Mouse (Mus musculus) ES-E14 (cell line): ENCODE results near the gene Tarsl2. TPM values are rescaled to one million over a fixed set of nuclear protein-coding genes. Genes with fewer than 3 reads are reported as not detected.
A peak's percentile ranks its signal among the peaks of the same experiment; 100 is the strongest.

Experiments
- DNase-seq: peaks from one replicate; pipeline ENCODE4 v3.0.0-alpha.2; 2013; ENCODE audit warnings: low read depth, low spot score
- H3K27ac ChIP-seq: 2 replicates; pipeline ENCODE4 v1.5.1; 2012; ENCODE audit warnings: low read depth, mild to moderate bottlenecking, low read length, moderate library complexity, mixed read lengths; ENCODE audit not compliant: poor library complexity, insufficient read depth, severe bottlenecking
- H3K36me3 ChIP-seq: 2 replicates; pipeline ENCODE4 v1.6.1; 2012; ENCODE audit warnings: mild to moderate bottlenecking, low read length, moderate library complexity, mixed read lengths; ENCODE audit not compliant: control insufficient read depth, poor library complexity, insufficient read depth, severe bottlenecking
- H3K4me1 ChIP-seq, 2 experiments: fragments of 150-350 bp in 1 of 2; sonication (generic) in 1 of 2; 2 replicates each; pipeline ENCODE4 v1.6.1; 2012; ENCODE audit warnings: low read length in 2 of 2, mild to moderate bottlenecking in 1 of 2, mixed read lengths in 1 of 2; ENCODE audit not compliant: control insufficient read depth in 2 of 2, insufficient read depth in 2 of 2, poor library complexity in 1 of 2
- H3K4me3 ChIP-seq, 2 experiments: fragments of 150-350 bp in 1 of 2; sonication (generic) in 1 of 2; 2 replicates each; pipeline ENCODE4 v1.5.1; 2012; ENCODE audit warnings: low read length in 2 of 2, low read depth in 1 of 2, mild to moderate bottlenecking in 1 of 2, mixed read lengths in 1 of 2; ENCODE audit not compliant: insufficient read depth in 1 of 2, poor library complexity in 1 of 2, severe bottlenecking in 1 of 2
- H3K9ac ChIP-seq: 2 replicates; pipeline ENCODE4 v1.6.1; 2012; ENCODE audit warnings: low read depth, mild to moderate bottlenecking, low read length, mixed read lengths; ENCODE audit not compliant: poor library complexity, insufficient read depth, severe bottlenecking
- H3K9me3 ChIP-seq: fragments of 150-350 bp; sonication (generic); 2 replicates; pipeline ENCODE4 v1.6.1; 2012; ENCODE audit warnings: low read depth, mild to moderate bottlenecking, low read length; ENCODE audit not compliant: control insufficient read depth, insufficient read depth
- CHD2 ChIP-seq: IDR thresholded peaks from 2 replicates; pipeline ENCODE4 v1.6.1; 2014; ENCODE audit warnings: mild to moderate bottlenecking, low read depth, low read length, inconsistent platforms
- HCFC1 ChIP-seq: IDR thresholded peaks from 2 replicates; pipeline ENCODE4 v1.6.1; 2012; ENCODE audit warnings: low read length, inconsistent platforms, borderline replicate concordance; ENCODE audit not compliant: insufficient read depth
- MAFK ChIP-seq: IDR thresholded peaks from 2 replicates; pipeline ENCODE4 v1.6.1; 2014; ENCODE audit warnings: mild to moderate bottlenecking, low read depth, low read length, inconsistent platforms; ENCODE audit not compliant: insufficient read depth
- ZC3H11A ChIP-seq: IDR thresholded peaks from 2 replicates; pipeline ENCODE4 v1.6.1; 2012; ENCODE audit warnings: low read depth, mild to moderate bottlenecking, inconsistent platforms, low read length, borderline replicate concordance
- ZNF384 ChIP-seq: IDR thresholded peaks from 2 replicates; pipeline ENCODE4 v1.6.1; 2012; ENCODE audit warnings: low read depth, low read length, inconsistent platforms
- in situ Hi-C, 2 experiments: fragments of 600-800 bp; cut with MboI; formaldehyde crosslinking; loops; one replicate each; pipeline ENCODE4 v1.15.1; 2025; ENCODE audit warnings: low sequenced_read_pairs in 2 of 2, inconsistent platforms in 1 of 2; ENCODE audit not compliant: unreplicated experiment in 2 of 2
- total RNA-seq: library from RNA; depleted of rRNA; stranded (reverse); fragments of 300-350 nt; gene quantifications from 2 replicates; pipeline ENCODE4 v1.2.3, GENCODE M21; 2012

Gene Tarsl2
- total RNA-seq, 1 experiment: 3.2 TPM

DNA sequence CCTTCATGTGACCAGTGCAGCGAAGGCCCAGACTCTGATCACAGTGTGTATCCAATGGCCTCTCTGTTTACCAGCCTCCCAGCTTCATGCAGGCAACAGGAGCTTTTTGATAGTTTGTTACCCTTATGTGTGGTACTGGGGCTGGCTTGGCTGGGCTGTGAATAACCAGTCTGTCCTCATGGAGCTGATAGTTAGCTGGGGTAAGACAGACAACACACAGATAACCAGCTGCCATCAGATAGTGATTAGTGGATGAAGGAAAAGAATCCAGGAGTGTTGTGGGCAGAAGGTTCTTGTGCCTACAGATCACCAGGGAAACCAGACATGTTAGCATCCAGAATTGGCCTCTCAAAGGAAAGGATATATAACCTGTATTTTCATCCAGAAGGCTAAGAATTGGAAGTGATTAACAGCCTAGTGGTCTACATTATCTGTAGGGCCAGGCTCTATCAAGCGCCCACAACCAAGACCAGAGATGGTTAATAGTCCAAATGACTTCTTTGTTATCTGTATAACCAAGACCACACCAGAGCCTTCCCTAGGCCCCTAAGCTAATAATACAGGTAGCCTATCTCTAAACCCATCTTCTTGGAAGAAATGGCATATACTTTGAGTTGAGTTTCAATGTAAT lies 12.9 kb downstream of the Tarsl2 start:
- Histone ChIP-seq H3K4me3 (no peak overlapping the region), H3K9me3 (no peaks in the 10 kb centered on the region), H3K36me3 (no peaks in the 10 kb centered on the region), H3K9ac (no peak overlapping the region), H3K27ac (no peak overlapping the region), H3K4me1 (no peaks in the 10 kb centered on the region)
- no peak for TF ChIP-seq ZC3H11A
- no peak for TF ChIP-seq HCFC1
- no peak for TF ChIP-seq CHD2
- DNase-seq: no peak
- in situ Hi-C loops: no loop called here

DNA sequence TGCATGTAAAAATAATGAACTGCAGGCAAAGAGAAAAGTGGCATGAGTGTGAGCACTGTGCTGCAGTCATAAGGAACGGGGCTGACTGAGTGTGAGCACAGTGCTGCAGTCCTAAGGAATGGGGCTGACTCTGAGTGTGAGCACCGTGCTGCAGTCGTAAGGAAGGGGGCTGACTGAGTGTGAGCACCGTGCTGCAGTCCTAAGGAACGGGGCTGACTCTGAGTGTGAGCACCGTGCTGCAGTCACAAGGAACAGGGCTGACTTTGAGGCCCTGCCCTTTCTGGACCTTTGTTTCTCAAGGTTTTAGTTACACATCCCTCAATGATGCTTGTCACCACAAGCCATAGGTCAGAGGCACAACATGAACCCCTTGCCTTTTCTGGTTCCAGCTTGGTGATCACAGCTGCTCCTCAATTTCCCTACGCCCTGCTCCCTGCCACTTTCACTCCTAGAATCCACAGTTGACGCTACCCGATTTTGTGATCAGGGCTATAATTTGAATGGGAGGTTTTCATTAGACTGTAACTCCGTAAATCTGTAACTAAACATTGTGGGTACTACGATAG lies 18.6 kb downstream of the Tarsl2 start:
- H3K9me3 ChIP-seq: no peaks in the 10 kb centered on the region
- H3K9ac ChIP-seq: no peak overlapping the region
- in situ Hi-C loops: no loop called here
- no peak for DNase-seq
- H3K4me1 ChIP-seq: no peaks in the 10 kb centered on the region
- H3K4me3 ChIP-seq: peak overlapping the region in 1 of 2 experiments; percentile 16; a peak in 1 of 4 replicates
- H3K27ac ChIP-seq: no peak overlapping the region
- TF ChIP-seq MAFK (no peak), CHD2 (no peak), ZNF384 (no peak), HCFC1 (no peak), ZC3H11A (no peak)
- no peaks in the 10 kb centered on the region for H3K36me3 ChIP-seq

DNA sequence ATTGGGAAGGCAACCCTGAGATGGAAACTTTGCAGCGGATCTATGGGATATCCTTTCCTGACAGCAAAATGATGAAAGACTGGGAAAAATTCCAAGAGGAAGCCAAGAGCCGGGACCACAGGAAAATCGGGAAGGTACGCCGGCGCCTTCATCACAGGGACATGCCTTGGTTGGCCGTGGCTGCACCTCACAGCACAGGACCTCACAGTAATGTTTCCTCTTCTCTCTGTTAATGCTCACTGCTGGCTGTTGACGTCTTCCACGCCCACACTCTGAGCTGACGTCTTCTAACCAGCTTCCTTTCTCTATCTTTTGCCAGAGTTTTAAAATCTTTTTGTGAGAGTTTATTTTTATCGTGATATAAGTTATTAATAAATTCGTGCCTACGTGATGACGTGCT lies 19.2 kb downstream of the Tarsl2 start:
- in situ Hi-C loops: no loop called here
- TF ChIP-seq HCFC1 (no peak), MAFK (no peak), CHD2 (no peak), ZC3H11A (no peak), ZNF384 (no peak)
- H3K4me1 ChIP-seq: no peaks in the 10 kb centered on the region
- no peaks in the 10 kb centered on the region for H3K9me3 ChIP-seq
- peak overlapping the region in 1 of 2 experiments; percentile 16; a peak in 1 of 4 replicates for H3K4me3 ChIP-seq
- no peak overlapping the region for H3K27ac ChIP-seq
- H3K36me3 ChIP-seq: no peaks in the 10 kb centered on the region
- no peak overlapping the region for H3K9ac ChIP-seq
- no peak for DNase-seq

DNA sequence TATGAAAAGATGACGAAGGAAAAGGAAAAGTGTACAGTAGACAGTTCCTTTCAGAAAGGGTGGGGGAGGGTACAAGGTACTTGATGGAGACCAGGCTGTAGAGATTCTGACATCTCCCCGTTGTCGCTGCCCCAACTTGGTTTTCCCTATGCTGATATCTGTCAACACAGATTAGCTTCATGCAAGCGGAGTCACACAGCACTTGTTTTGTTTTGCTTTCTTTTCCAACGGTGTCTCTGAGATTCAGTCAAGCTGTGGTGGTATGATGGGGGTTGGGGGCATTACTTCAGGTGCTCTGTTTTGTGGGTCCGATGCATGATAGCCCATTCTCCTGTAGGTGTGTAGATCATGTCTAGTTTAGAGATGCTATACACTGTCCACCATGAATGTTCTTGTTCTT lies 22.8 kb downstream of the Tarsl2 start:
- Histone ChIP-seq H3K4me1 (no peaks in the 10 kb centered on the region), H3K9ac (no peak overlapping the region), H3K27ac (no peak overlapping the region), H3K4me3 (no peak overlapping the region), H3K36me3 (no peaks in the 10 kb centered on the region), H3K9me3 (no peaks in the 10 kb centered on the region)
- no peak for DNase-seq
- in situ Hi-C loops: no loop called here
- TF ChIP-seq MAFK (no peak), ZC3H11A (no peak)

DNA sequence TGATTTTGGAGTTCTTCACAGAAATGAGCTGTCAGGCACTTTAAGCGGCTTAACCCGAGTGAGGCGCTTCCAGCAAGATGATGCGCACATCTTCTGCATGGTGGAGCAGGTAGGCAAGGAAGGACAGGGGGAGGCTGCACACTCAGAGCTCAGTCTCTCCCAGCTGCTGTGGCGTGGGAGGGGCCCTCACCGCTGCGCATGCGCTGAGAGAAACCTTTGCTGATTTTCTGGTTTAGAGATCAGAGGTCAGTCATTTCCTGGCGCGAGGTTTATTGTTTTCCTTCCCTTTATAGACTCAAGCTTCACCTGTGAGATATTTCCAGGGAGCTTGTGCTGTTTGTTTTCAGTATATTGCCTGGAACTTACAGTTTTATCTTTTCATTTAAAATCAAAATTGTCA lies 33.4 kb downstream of the Tarsl2 start:
- TF ChIP-seq ZNF384 (no peak), CHD2 (no peak), ZC3H11A (no peak)
- peaks cover 2% of the 10 kb centered on the region; the same call in 1 of the 2 replicates for H3K36me3 ChIP-seq
- H3K27ac ChIP-seq: no peak overlapping the region
- in situ Hi-C loops: no loop called here
- H3K4me1 ChIP-seq: peaks cover 1 to 5% of the 10 kb centered on the region in 2 experiments; a peak in 1 of 4 replicates
- peak; percentile 17 for DNase-seq
- H3K9ac ChIP-seq: no peak overlapping the region
- no peaks in the 10 kb centered on the region for H3K9me3 ChIP-seq
- 0 out of 4 replicates have a peak overlapping the region, but pooled peaks of 1 of the 2 experiments have one; percentile 13 for H3K4me3 ChIP-seq
